Mouse (Mus musculus) bone marrow, adult 2 months (tissue): ENCODE data around the gene Phtf2.

Experiments used
- CTCF ChIP-seq: fragments of 200-500 bp; IDR thresholded peaks from 2 replicates; pipeline ENCODE4 v1.5.1; 2011; ENCODE audit warnings: low read length, control low read depth; ENCODE audit not compliant: control insufficient read depth, insufficient read depth
- POLR2A ChIP-seq: fragments of 200-500 bp; IDR thresholded peaks from 2 replicates; pipeline ENCODE4 v1.6.1; 2011; ENCODE audit warnings: low read depth, mild to moderate bottlenecking, control low read depth, low read length, borderline replicate concordance; ENCODE audit not compliant: control insufficient read depth

- TF ChIP-seq POLR2A (no peak), CTCF (no peak)
Observed at GRCm38 (mm10) chr5:20864216-20864969, 17.5 kb downstream of the Phtf2 start.
